Mouse (Mus musculus) intestine, embryonic 15.5 days (tissue): ENCODE measurements around the gene Hapln1. TPM values are rescaled to one million over a fixed set of nuclear protein-coding genes. Genes with fewer than 3 reads are reported as not detected.
A peak's percentile ranks its signal among the peaks of the same experiment; 100 is the strongest.

ENCODE experiments used
- ATAC-seq: fragments of 200-750 bp; cut with Nextera tagmentation; 2 replicates; pipeline ENCODE4 v1.8.0; 2017; ENCODE audit warnings: moderate TSS enrichment, moderate library complexity
- H3K27ac ChIP-seq: fragments of 300-500 bp; sonication (generic); 2 replicates; pipeline ENCODE4 v1.5.1; 2015; ENCODE audit warnings: mild to moderate bottlenecking, inconsistent platforms
- H3K27me3 ChIP-seq: fragments of 300-500 bp; sonication (generic); replicated peaks from 2 replicates; pipeline ENCODE4 v1.6.1; 2015; ENCODE audit warnings: inconsistent platforms
- H3K36me3 ChIP-seq: fragments of 300-500 bp; sonication (generic); 2 replicates; pipeline ENCODE4 v1.6.1; 2015; ENCODE audit warnings: inconsistent platforms
- H3K4me1 ChIP-seq: fragments of 300-500 bp; sonication (generic); replicated peaks from 2 replicates; pipeline ENCODE4 v1.6.1; 2015; ENCODE audit warnings: inconsistent platforms
- H3K4me2 ChIP-seq: fragments of 300-500 bp; sonication (generic); replicated peaks from 2 replicates; pipeline ENCODE4 v1.6.1; 2015; ENCODE audit warnings: mild to moderate bottlenecking, inconsistent platforms
- H3K4me3 ChIP-seq: fragments of 300-500 bp; sonication (generic); replicated peaks from 2 replicates; pipeline ENCODE4 v1.5.1; 2015; ENCODE audit warnings: inconsistent platforms
- H3K9ac ChIP-seq: fragments of 300-500 bp; sonication (generic); 2 replicates; pipeline ENCODE4 v1.6.1; 2015; ENCODE audit warnings: inconsistent platforms
- H3K9me3 ChIP-seq: fragments of 300-500 bp; sonication (generic); 2 replicates; pipeline ENCODE4 v1.6.1; 2016; ENCODE audit warnings: inconsistent platforms
- WGBS: fragments of 180-500 bp; shearing (Covaris S2); methylation state at CpG from one replicate; pipeline ENCODE4 v1.1.7; 2015; 5-methylcytosine and 5-hydroxymethylcytosine counted together
- polyA plus RNA-seq: library from polyadenylated mRNA; unstranded; fragments of >200 nt; fragmentation: Nextera tagmentation; extraction: Ambion mirVana; gene quantifications from 2 replicates; pipeline ENCODE4 v1.2.1, GENCODE M21; 2015

Gene Hapln1
- polyA plus RNA-seq: 4.1 and 4.8 TPM in 2 replicates

- Histone ChIP-seq H3K4me3 (peak within 1 kb of the TSS; percentile 52), H3K4me2 (peak within 1 kb of the TSS; percentile 96), H3K9ac (peak within 1 kb of the TSS; percentile 42), H3K9me3 (no peaks in the 10 kb centered on the region), H3K36me3 (no peaks in the 10 kb centered on the region), H3K27ac (no peak within 1 kb of the TSS), H3K4me1 (0 out of 2 replicates have a peak, but pooled peaks cover 2% of the 10 kb centered on the region), H3K27me3 (no peaks in the 10 kb centered on the region)
- ATAC-seq: peak; percentile 88
- 2% methylated on average over 29 of the region's 29 CpGs for WGBS
These were observed at the start of gene Hapln1 for GRCm38 (mm10) chr13:89539205-89539886. TSS of gene Hapln1 (plus strand) at chr13:89539796.

- Histone ChIP-seq H3K9me3 (no peaks in the 10 kb centered on the region), H3K4me1 (no peaks in the 10 kb centered on the region), H3K4me2 (no peak overlapping the region), H3K27me3 (no peaks in the 10 kb centered on the region), H3K4me3 (no peak overlapping the region), H3K27ac (no peak overlapping the region), H3K36me3 (no peaks in the 10 kb centered on the region), H3K9ac (no peak overlapping the region)
- no peak for ATAC-seq
These were observed 46.4 kb upstream of the Hapln1 start for GRCm38 (mm10) chr13:89493169-89493568.

GRCm38 (mm10) chr13:89493678-89494077 lies 45.9 kb upstream of the Hapln1 start:
- H3K36me3 ChIP-seq: no peaks in the 10 kb centered on the region
- H3K9ac ChIP-seq: no peak overlapping the region
- H3K4me1 ChIP-seq: no peaks in the 10 kb centered on the region
- no peak overlapping the region for H3K4me3 ChIP-seq
- H3K9me3 ChIP-seq: no peaks in the 10 kb centered on the region
- no peak overlapping the region for H3K27ac ChIP-seq
- ATAC-seq: no peak
- WGBS: 65% methylated on average over 6 of the region's 6 CpGs
- no peaks in the 10 kb centered on the region for H3K27me3 ChIP-seq
- H3K4me2 ChIP-seq: no peak overlapping the region

GRCm38 (mm10) chr13:89496569-89496968 lies 43.0 kb upstream of the Hapln1 start:
- no peaks in the 10 kb centered on the region for H3K4me1 ChIP-seq
- H3K4me3 ChIP-seq: no peak overlapping the region
- ATAC-seq: no peak
- no peak overlapping the region for H3K27ac ChIP-seq
- H3K9ac ChIP-seq: no peak overlapping the region
- 76% methylated on average over 2 of the region's 2 CpGs for WGBS
- H3K4me2 ChIP-seq: no peak overlapping the region
- H3K27me3 ChIP-seq: no peaks in the 10 kb centered on the region
- H3K36me3 ChIP-seq: no peaks in the 10 kb centered on the region
- H3K9me3 ChIP-seq: no peaks in the 10 kb centered on the region

GRCm38 (mm10) chr13:89499419-89499818 lies 40.2 kb upstream of the Hapln1 start:
- no peak for ATAC-seq
- WGBS: 41% methylated on average over 1 of the region's 1 CpGs
- H3K27me3 ChIP-seq: no peaks in the 10 kb centered on the region

GRCm38 (mm10) chr13:89521507-89521908 lies 18.1 kb upstream of the Hapln1 start:
- no peak for ATAC-seq
- H3K27me3 ChIP-seq: no peaks in the 10 kb centered on the region
- no peak overlapping the region for H3K4me3 ChIP-seq
- H3K4me2 ChIP-seq: no peak overlapping the region
- H3K9ac ChIP-seq: no peak overlapping the region
- H3K36me3 ChIP-seq: no peaks in the 10 kb centered on the region
- H3K27ac ChIP-seq: no peak overlapping the region
- H3K9me3 ChIP-seq: no peaks in the 10 kb centered on the region
- H3K4me1 ChIP-seq: no peaks in the 10 kb centered on the region

More at GRCm38 (mm10) chr13:89499419-89499818, 40.2 kb upstream of the Hapln1 start:
- no peaks in the 10 kb centered on the region for H3K36me3 ChIP-seq
- H3K9me3 ChIP-seq: no peaks in the 10 kb centered on the region
- no peak overlapping the region for H3K4me3 ChIP-seq
- H3K9ac ChIP-seq: no peak overlapping the region
- H3K4me2 ChIP-seq: no peak overlapping the region
- no peaks in the 10 kb centered on the region for H3K4me1 ChIP-seq
- H3K27ac ChIP-seq: no peak overlapping the region

- H3K4me3 ChIP-seq: no peak overlapping the region
- no peak overlapping the region for H3K27ac ChIP-seq
- no peaks in the 10 kb centered on the region for H3K36me3 ChIP-seq
- H3K9ac ChIP-seq: no peak overlapping the region
- no peaks in the 10 kb centered on the region for H3K4me1 ChIP-seq
- 67% methylated on average over 1 of the region's 1 CpGs for WGBS
- H3K27me3 ChIP-seq: no peaks in the 10 kb centered on the region
- no peak for ATAC-seq
- H3K4me2 ChIP-seq: no peak overlapping the region
- no peaks in the 10 kb centered on the region for H3K9me3 ChIP-seq
These were observed 10.9 kb upstream of the Hapln1 start for GRCm38 (mm10) chr13:89528716-89529115.

GRCm38 (mm10) chr13:89530386-89530785 lies 9.2 kb upstream of the Hapln1 start:
- WGBS: 88% methylated on average over 2 of the region's 2 CpGs
- no peak for ATAC-seq
- H3K4me2 ChIP-seq: no peak overlapping the region
- H3K27ac ChIP-seq: no peak overlapping the region
- H3K4me3 ChIP-seq: no peak overlapping the region
- H3K4me1 ChIP-seq: no peaks in the 10 kb centered on the region
- H3K36me3 ChIP-seq: no peaks in the 10 kb centered on the region
- H3K27me3 ChIP-seq: no peaks in the 10 kb centered on the region
- no peaks in the 10 kb centered on the region for H3K9me3 ChIP-seq
- no peak overlapping the region for H3K9ac ChIP-seq

- peak; percentile 29 for ATAC-seq
- no peak overlapping the region for H3K9ac ChIP-seq
- no peaks in the 10 kb centered on the region for H3K27me3 ChIP-seq
- WGBS: 33% methylated on average over 11 of the region's 11 CpGs
- 0 out of 2 replicates have a peak, but pooled peaks cover 2% of the 10 kb centered on the region for H3K4me1 ChIP-seq
- H3K36me3 ChIP-seq: no peaks in the 10 kb centered on the region
- peak overlapping the region; percentile 52 for H3K4me3 ChIP-seq
- no peaks in the 10 kb centered on the region for H3K9me3 ChIP-seq
- H3K27ac ChIP-seq: no peak overlapping the region
- peak overlapping the region; percentile 96 for H3K4me2 ChIP-seq
These were observed 280 bp downstream of the Hapln1 start for GRCm38 (mm10) chr13:89539887-89540264.

- no peaks in the 10 kb centered on the region for H3K9me3 ChIP-seq
- H3K4me1 ChIP-seq: 0 out of 2 replicates have a peak, but pooled peaks cover 2% of the 10 kb centered on the region
- H3K4me3 ChIP-seq: no peak overlapping the region
- WGBS: 48% methylated on average over 11 of the region's 11 CpGs
- H3K36me3 ChIP-seq: no peaks in the 10 kb centered on the region
- ATAC-seq: no peak
- no peak overlapping the region for H3K9ac ChIP-seq
- H3K27ac ChIP-seq: no peak overlapping the region
- no peaks in the 10 kb centered on the region for H3K27me3 ChIP-seq
- 0 out of 2 replicates have a peak overlapping the region, but pooled peaks have one; percentile 96 for H3K4me2 ChIP-seq
These were observed 846 bp downstream of the Hapln1 start for GRCm38 (mm10) chr13:89540301-89540982.

GRCm38 (mm10) chr13:89543003-89543402 lies 3.4 kb downstream of the Hapln1 start:
- H3K27me3 ChIP-seq: no peaks in the 10 kb centered on the region
- no peak overlapping the region for H3K4me3 ChIP-seq
- ATAC-seq: no peak
- no peak overlapping the region for H3K27ac ChIP-seq
- 3% methylated on average over 3 of the region's 3 CpGs for WGBS
- H3K4me1 ChIP-seq: 0 out of 2 replicates have a peak, but pooled peaks cover 2% of the 10 kb centered on the region
- no peak overlapping the region for H3K4me2 ChIP-seq
- no peak overlapping the region for H3K9ac ChIP-seq
- H3K36me3 ChIP-seq: no peaks in the 10 kb centered on the region
- no peaks in the 10 kb centered on the region for H3K9me3 ChIP-seq

- Histone ChIP-seq H3K4me1 (no peaks in the 10 kb centered on the region), H3K27me3 (no peaks in the 10 kb centered on the region), H3K36me3 (no peaks in the 10 kb centered on the region), H3K4me2 (no peak overlapping the region), H3K9ac (no peak overlapping the region), H3K4me3 (no peak overlapping the region), H3K9me3 (no peaks in the 10 kb centered on the region), H3K27ac (no peak overlapping the region)
- ATAC-seq: no peak
- WGBS: 20% methylated on average over 2 of the region's 2 CpGs
These were observed 8.7 kb downstream of the Hapln1 start for GRCm38 (mm10) chr13:89548203-89548740.
